Mouse (Mus musculus) forebrain, embryonic 15.5 days (tissue): ENCODE data around the gene Ndufb10. TPM values are rescaled to one million over a fixed set of nuclear protein-coding genes. Genes with fewer than 3 reads are reported as not detected.
A peak's percentile ranks its signal among the peaks of the same experiment; 100 is the strongest.

Source experiments
- ATAC-seq: fragments of 200-750 bp; cut with Nextera tagmentation; replicated peaks from 2 replicates; pipeline ENCODE4 v1.8.0; 2017; ENCODE audit warnings: mild to moderate bottlenecking, moderate TSS enrichment, moderate library complexity
- H3K27ac ChIP-seq: fragments of 300-500 bp; sonication (generic); replicated peaks from 2 replicates; pipeline ENCODE4 v1.5.1; 2015; ENCODE audit warnings: mild to moderate bottlenecking, inconsistent platforms
- H3K27me3 ChIP-seq: fragments of 300-500 bp; sonication (generic); 2 replicates; pipeline ENCODE4 v1.6.1; 2015; ENCODE audit warnings: inconsistent platforms
- H3K36me3 ChIP-seq: fragments of 300-500 bp; sonication (generic); 2 replicates; pipeline ENCODE4 v1.6.1; 2015; ENCODE audit warnings: mild to moderate bottlenecking, inconsistent platforms
- H3K4me1 ChIP-seq: fragments of 300-500 bp; sonication (generic); 2 replicates; pipeline ENCODE4 v1.6.1; 2015; ENCODE audit warnings: inconsistent platforms
- H3K4me2 ChIP-seq: fragments of 300-500 bp; sonication (generic); replicated peaks from 2 replicates; pipeline ENCODE4 v1.6.1; 2015; ENCODE audit warnings: mild to moderate bottlenecking, inconsistent platforms
- H3K4me3 ChIP-seq: fragments of 300-500 bp; sonication (generic); 2 replicates; pipeline ENCODE4 v1.5.1; 2015; ENCODE audit warnings: mild to moderate bottlenecking, inconsistent platforms
- H3K9ac ChIP-seq: fragments of 300-500 bp; sonication (generic); replicated peaks from 2 replicates; pipeline ENCODE4 v1.6.1; 2015; ENCODE audit warnings: mild to moderate bottlenecking, inconsistent platforms
- H3K9me3 ChIP-seq: fragments of 300-500 bp; sonication (generic); 2 replicates; pipeline ENCODE4 v1.6.1; 2016; ENCODE audit warnings: inconsistent platforms
- WGBS: fragments of 180-500 bp; shearing (Covaris S2); methylation state at CpG from one replicate; pipeline ENCODE4 v1.1.7; 2015; ENCODE audit warnings: mixed read lengths; 5-methylcytosine and 5-hydroxymethylcytosine counted together
- polyA plus RNA-seq: library from polyadenylated mRNA; unstranded; fragments of >200 nt; fragmentation: Nextera tagmentation; extraction: Ambion mirVana; gene quantifications from 2 replicates; pipeline ENCODE4 v1.2.1, GENCODE M21; 2015

Gene Ndufb10
- polyA plus RNA-seq, 1 experiment from 2014 or later = 249 TPM

DNA sequence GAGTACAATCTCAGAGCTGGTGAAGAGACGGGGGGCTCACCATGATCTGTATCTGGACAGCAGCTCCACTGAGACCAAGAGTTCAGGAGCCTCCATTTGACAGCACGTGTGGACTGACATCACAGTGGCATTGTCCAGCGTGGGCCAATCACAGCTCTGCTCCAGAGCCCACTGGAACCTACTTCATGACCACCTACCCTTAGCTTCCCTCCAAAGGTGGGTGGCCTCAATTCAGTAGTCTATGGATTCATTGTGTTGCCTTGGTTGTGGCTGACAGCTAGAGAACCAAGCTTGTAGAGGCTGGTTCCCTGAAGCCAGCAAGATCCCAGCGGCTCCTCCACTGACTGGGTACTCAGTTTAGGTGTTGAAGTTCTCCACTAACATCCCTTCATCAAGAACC is 6.3 kb downstream of the Ndufb10 start, which contains the start of the genes Rnf151 and Rps2:
Rnf151 (minus strand) TSS at position 121 of the 400 bp plus-strand sequence.
Rps2 (plus strand) TSS at position 174 of the 400 bp plus-strand sequence.
- no peaks in the 10 kb centered on the region for H3K9me3 ChIP-seq
- H3K27ac ChIP-seq = no peak within 1 kb of the TSS
- peak within 1 kb of the TSS; percentile 88 for H3K4me3 ChIP-seq
- no peak within 1 kb of the TSS for H3K9ac ChIP-seq
- peaks cover 31% of the 10 kb centered on the region for H3K4me1 ChIP-seq
- no peak for ATAC-seq
- H3K27me3 ChIP-seq = no peaks in the 10 kb centered on the region
- whole genome bisulfite sequencing = 81% methylated on average over 4 of the region's 4 CpGs
- peaks cover 18% of the 10 kb centered on the region for H3K36me3 ChIP-seq
- H3K4me2 ChIP-seq = peak within 1 kb of the TSS; percentile 67

DNA sequence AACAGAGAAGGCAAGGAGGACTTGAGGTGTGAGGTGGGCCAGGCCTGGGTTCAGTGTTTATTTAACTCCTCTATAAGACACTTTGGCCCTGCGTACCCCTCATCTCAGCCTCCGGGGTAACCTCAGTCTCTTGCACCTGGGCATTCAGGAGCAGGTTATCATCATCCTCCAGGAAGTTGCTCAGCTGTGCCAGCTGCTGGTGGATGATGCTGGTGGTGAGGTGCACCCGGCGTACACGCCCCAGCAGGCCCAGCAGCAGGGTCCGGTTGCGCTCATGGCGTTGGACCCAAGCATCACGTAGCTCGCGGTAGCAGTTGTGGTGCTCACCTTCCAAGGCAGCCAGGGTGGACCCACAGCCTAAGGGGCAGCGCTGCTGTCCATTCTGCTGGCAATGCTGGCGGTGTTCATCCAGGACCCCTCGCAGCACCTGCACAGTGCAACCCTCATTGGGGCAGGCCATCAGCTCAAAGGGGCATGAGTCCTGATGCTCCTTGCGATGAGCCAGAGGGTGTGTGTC is 8.1 kb downstream of the Ndufb10 start:
- H3K9me3 ChIP-seq = no peaks in the 10 kb centered on the region
- no peak for ATAC-seq
- no peak overlapping the region for H3K4me3 ChIP-seq

DNA sequence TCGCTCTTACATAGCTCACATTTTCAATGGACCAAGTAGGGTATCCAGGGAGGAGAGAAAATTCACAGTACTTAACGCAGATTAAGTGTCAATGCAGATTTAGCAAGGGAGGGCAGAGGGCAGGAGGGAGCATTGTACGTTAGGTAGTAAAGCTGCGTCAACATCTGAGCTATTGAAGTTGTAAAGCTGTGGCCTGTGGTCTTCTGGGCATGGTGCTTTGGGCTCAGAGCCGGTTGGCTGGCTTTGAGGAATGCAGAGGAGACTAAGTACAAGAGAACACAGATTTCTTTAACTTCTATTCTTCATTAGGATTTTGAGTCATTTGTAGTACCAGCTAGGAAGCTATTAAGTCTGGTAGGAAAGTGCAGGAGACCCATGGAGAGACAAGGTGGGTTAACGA is 8.7 kb downstream of the Ndufb10 start:
- Histone ChIP-seq H3K4me1 (peaks cover 10% of the 10 kb centered on the region), H3K36me3 (0 out of 2 replicates have a peak, but pooled peaks cover 3% of the 10 kb centered on the region), H3K27ac (no peak overlapping the region), H3K4me2 (no peak overlapping the region), H3K9ac (no peak overlapping the region), H3K4me3 (no peak overlapping the region), H3K27me3 (no peaks in the 10 kb centered on the region), H3K9me3 (no peaks in the 10 kb centered on the region)
- ATAC-seq = no peak
- 38% methylated on average over 6 of the region's 6 CpGs for WGBS

More for the DNA sequence above, 8.1 kb downstream of the Ndufb10 start:
- 95% methylated on average over 15 of the region's 15 CpGs for WGBS
- Histone ChIP-seq H3K36me3 (0 out of 2 replicates have a peak, but pooled peaks cover 3% of the 10 kb centered on the region), H3K27me3 (no peaks in the 10 kb centered on the region), H3K9ac (no peak overlapping the region), H3K27ac (no peak overlapping the region), H3K4me1 (peaks cover 15% of the 10 kb centered on the region), H3K4me2 (no peak overlapping the region)

DNA sequence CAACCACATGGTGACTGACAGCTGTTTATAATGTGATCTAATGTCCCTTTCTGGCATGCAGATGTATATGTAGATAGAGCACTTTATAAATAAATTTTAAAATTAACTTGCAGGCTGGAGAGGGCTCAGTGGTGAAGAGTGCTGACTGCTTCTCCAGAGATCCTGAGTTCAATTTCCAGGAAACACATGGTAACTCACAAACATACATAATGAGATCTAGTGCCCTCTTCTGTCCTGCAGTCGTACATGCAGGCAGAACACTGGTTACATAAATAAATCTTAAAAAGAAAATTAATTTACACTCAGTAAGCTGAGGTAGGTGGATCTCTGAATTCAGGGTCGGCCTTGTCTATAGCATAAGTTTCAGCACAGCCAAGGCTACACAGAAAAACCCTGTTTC is 15.6 kb downstream of the Ndufb10 start:
- Histone ChIP-seq H3K9ac (no peak overlapping the region), H3K27ac (no peak overlapping the region), H3K4me2 (no peak overlapping the region), H3K4me1 (peaks cover 20% of the 10 kb centered on the region), H3K36me3 (peaks cover 19% of the 10 kb centered on the region), H3K9me3 (no peaks in the 10 kb centered on the region), H3K4me3 (no peak overlapping the region), H3K27me3 (no peaks in the 10 kb centered on the region)
- ATAC-seq = no peak
- 36% methylated on average over 2 of the region's 2 CpGs for WGBS

DNA sequence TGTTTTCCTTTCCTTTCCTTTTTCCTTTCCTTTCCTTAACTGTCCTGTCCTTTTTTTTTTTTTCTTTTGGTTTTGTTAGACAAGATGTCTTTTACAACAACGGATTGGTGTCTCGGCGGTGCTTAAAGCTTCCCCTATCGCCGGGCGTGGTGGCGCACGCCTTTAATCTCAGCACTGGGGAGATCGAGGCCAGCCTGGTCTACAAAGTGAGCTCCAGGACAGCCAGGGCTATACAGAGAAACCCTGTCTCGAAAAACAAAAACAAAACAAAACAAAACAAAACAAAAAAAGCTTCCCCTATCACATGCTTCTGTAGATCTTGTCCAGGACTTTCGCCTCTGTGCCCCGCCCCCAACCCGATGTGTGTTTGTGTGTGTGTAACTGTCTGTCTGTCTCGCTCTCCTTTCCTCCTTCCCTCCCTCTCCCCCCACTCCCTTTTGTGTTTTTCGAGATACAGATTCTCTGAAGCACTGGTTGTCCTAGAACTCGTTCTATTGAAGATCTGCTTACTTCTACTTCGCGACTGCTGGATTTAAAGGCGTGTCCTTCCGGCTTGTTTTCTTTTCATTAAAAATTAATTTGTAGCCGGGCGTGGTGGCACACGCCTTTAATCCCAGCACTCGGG is 16.4 kb downstream of the Ndufb10 start:
- Histone ChIP-seq H3K9me3 (no peaks in the 10 kb centered on the region), H3K36me3 (peaks cover 21% of the 10 kb centered on the region), H3K4me2 (peak overlapping the region; percentile 61), H3K9ac (peak overlapping the region; percentile 57), H3K4me3 (peak overlapping the region; percentile 64), H3K27ac (peak overlapping the region; percentile 80), H3K27me3 (no peaks in the 10 kb centered on the region), H3K4me1 (peaks cover 20% of the 10 kb centered on the region)
- 6% methylated on average over 24 of the region's 24 CpGs for WGBS
- peak; percentile 72 for ATAC-seq

DNA sequence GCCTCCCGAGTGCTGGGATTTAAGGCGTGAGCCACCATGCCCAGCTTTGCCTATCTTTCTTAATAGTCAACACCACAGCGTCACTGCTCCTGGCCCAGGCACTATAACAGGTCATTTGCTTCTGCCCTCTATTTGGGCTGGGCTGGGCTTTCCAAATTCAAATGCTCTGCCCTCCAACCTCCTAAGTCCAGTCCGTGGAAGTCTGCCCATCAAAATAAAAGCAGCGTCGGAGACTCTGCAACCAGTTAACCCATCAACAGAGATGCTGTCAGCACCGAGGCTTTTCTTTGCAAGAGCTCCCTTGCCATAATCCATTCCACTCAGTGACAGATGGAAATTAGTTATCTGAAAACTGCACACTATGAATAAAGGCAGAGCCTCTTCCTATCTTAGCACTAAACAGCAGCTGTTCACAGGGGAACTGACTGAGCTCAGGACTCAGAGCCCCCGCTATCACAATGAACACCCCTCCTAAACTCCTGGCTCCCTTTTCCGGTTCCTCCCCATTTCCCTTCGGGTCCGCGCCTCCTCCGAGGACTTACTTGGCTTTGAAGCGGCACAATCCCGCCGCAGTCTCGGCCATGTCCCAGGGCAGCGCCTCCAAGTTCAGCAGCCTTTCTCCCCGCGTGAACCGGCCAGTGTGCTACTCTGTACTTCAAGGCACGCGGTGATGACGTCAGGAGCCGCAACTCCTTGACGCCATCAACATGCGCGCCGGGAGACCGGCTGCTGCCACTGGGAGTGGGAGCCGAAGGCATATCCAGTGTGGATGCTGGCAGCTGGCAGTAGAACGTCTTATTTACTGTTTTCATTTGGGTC is 17.1 kb downstream of the Ndufb10 start, which contains the start of gene Tbl3:
Tbl3 (minus strand) TSS at position 679 of the 819 bp plus-strand sequence.
- H3K4me3 ChIP-seq = peak within 1 kb of the TSS; percentile 64
- no peaks in the 10 kb centered on the region for H3K27me3 ChIP-seq
- peaks cover 20% of the 10 kb centered on the region for H3K4me1 ChIP-seq
- peaks cover 26% of the 10 kb centered on the region for H3K36me3 ChIP-seq
- no peaks in the 10 kb centered on the region for H3K9me3 ChIP-seq
- peak; percentile 92 for ATAC-seq
- H3K9ac ChIP-seq = peak within 1 kb of the TSS; percentile 57
- peak within 1 kb of the TSS; percentile 61 for H3K4me2 ChIP-seq
- peak within 1 kb of the TSS; percentile 80 for H3K27ac ChIP-seq
- 4% methylated on average over 32 of the region's 32 CpGs for WGBS

DNA sequence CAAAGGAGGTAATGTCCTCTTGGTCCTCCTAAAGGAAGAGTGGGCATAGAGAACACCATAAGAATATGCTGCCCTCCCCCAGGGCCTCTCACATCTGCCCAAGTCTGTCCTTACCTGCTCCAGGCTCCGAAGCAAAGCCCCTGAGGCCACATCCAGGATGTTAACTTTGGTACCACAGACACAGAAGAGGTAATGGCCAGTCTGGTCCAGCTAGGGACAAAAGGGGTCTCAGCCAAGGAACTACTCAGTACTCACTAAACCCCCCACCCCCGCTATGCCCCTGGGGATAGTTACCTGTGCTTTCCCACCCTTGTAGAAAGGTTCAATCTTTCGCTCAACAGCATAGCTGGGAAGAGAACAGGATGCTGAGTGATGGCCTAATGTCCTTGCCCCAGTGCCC is 18.5 kb downstream of the Ndufb10 start:
- Histone ChIP-seq H3K27ac (no peak overlapping the region), H3K4me3 (0 out of 2 replicates have a peak overlapping the region, but pooled peaks have one; percentile 64), H3K36me3 (peaks cover 39% of the 10 kb centered on the region), H3K4me2 (0 out of 2 replicates have a peak overlapping the region, but pooled peaks have one; percentile 61), H3K27me3 (no peaks in the 10 kb centered on the region), H3K9me3 (no peaks in the 10 kb centered on the region), H3K4me1 (peaks cover 20% of the 10 kb centered on the region), H3K9ac (no peak overlapping the region)
- WGBS = 94% methylated on average over 3 of the region's 3 CpGs
- no peak for ATAC-seq

DNA sequence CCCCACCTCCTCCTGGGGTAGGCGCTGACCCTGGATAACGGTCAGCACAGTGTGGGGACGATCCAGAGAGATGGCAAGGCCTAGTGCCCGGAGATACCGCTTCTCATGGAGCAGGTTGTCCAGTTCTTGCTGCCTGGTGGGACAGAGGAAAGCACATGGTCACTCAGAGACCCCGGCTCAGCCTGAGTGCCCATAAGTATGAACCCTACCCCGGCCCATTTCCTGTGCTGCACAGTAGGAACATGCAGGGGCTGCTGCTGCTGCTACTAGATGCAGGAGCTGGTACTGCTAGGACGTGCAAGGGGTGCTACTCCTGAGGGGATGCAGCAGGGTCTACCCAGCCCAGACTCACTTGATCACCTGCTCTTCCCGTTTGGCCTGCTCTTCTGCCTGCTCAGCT is 23.0 kb downstream of the Ndufb10 start:
- Histone ChIP-seq H3K27ac (no peak overlapping the region), H3K4me2 (no peak overlapping the region), H3K4me3 (no peak overlapping the region), H3K9me3 (no peaks in the 10 kb centered on the region), H3K9ac (no peak overlapping the region), H3K27me3 (no peaks in the 10 kb centered on the region), H3K4me1 (peaks cover 14% of the 10 kb centered on the region), H3K36me3 (peaks cover 49% of the 10 kb centered on the region)
- WGBS = 92% methylated on average over 9 of the region's 9 CpGs
- ATAC-seq = no peak

DNA sequence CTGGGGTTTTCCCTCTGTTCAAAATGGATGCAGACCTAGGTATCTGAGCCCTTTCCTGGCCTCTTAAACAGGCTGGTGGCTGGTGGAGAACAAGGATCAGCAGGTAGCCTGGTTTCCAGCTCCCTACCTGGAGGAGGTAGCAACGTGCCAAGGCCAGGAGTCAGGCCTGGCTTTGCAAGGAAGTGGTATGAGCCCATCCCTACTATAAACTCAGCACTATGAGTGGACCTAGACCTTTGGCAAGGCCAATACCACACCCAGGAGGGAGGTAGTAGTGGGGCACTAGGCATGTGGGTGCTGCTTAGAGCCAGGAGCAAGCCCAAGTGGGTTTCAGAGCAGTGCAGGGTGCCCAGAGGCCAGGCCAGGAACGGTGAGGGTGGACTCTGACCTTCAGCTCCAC is 24.8 kb downstream of the Ndufb10 start:
- Histone ChIP-seq H3K9ac (no peak overlapping the region), H3K27ac (no peak overlapping the region), H3K9me3 (no peaks in the 10 kb centered on the region), H3K4me3 (no peak overlapping the region), H3K36me3 (peaks cover 38% of the 10 kb centered on the region), H3K4me2 (no peak overlapping the region), H3K4me1 (peaks cover 20% of the 10 kb centered on the region), H3K27me3 (no peaks in the 10 kb centered on the region)
- WGBS = 85% methylated on average over 2 of the region's 2 CpGs
- no peak for ATAC-seq

DNA sequence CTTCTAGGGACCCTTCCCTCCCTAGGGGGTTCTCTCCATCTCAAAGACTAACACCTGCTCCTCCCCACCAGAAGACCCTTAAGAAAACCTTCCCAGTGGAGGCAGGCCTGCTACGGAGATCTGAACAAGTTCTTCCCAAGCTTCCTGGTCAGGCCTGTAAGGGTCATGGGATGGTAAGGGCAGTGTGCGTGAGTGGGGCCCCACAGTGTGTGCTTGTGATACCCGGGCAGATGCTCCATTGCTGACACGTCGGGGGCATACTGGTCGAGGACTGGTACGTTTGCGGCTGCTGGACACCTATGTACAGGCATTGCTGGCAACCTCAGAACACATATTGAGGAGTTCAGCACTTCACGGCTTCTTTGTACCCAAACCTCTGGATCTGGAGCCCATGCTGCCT is 25.6 kb downstream of the Ndufb10 start:
- peaks cover 33% of the 10 kb centered on the region for H3K36me3 ChIP-seq
- H3K27me3 ChIP-seq = no peaks in the 10 kb centered on the region
- WGBS = 70% methylated on average over 9 of the region's 9 CpGs
- no peak overlapping the region for H3K4me3 ChIP-seq
- H3K9ac ChIP-seq = no peak overlapping the region
- no peak overlapping the region for H3K4me2 ChIP-seq
- no peak for ATAC-seq
- H3K27ac ChIP-seq = no peak overlapping the region
- H3K9me3 ChIP-seq = no peaks in the 10 kb centered on the region
- peaks cover 24% of the 10 kb centered on the region for H3K4me1 ChIP-seq

DNA sequence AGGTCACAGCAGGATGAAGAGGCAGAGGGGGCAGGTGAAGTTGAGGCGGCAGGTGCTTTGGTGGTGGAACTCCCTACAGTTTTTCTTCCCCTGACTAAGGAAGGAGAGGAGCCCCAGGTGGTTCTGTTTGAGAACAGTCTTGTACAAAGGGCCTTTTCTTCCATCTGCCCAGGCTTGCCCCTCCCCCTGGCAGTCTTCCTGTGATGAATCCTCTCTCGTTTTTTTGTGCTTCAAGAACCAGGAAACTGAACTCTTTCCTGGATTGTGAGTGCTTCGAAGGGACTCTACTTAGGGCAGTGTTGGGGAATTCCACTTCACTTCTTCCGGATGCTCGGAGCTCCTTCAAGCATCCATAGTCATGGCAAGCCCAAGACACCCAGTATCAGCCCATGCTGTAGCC is 26.3 kb downstream of the Ndufb10 start:
- Histone ChIP-seq H3K9ac (no peak overlapping the region), H3K4me1 (peaks cover 24% of the 10 kb centered on the region), H3K4me2 (no peak overlapping the region), H3K27me3 (no peaks in the 10 kb centered on the region), H3K9me3 (no peaks in the 10 kb centered on the region), H3K27ac (no peak overlapping the region), H3K4me3 (no peak overlapping the region), H3K36me3 (peaks cover 34% of the 10 kb centered on the region)
- 19% methylated on average over 5 of the region's 5 CpGs for WGBS
- ATAC-seq = no peak
